Comparison of ENCODE assay signal across 8 mouse cellular contexts in genomic region chr8:95427594-95428535, GRCm38 (mm10). TPM values are rescaled to one million over a fixed set of nuclear protein-coding genes. Genes with fewer than 3 reads are reported as not detected.
DNase-seq lines count a peak whose midpoint lies in the region; ATAC-seq and TF ChIP-seq lines count a peak whose summit lies in the region.

No protein-coding gene starts in this region.

- ATAC-seq in forebrain, embryonic 15.5 days (replicated peaks), result peak; percentile 44
- peak; percentile 69 for ATAC-seq in lung, postnatal 0 days

- TF ChIP-seq CTCF in layer of hippocampus, adult 2 months (conservative IDR thresholded peaks at IDR 0.05), result peak; percentile 91
- TF ChIP-seq CTCF in lung, postnatal 0 days (IDR thresholded peaks at IDR 0.05), result peak; percentile 93

- H3K4me3 ChIP-seq in forebrain, embryonic 15.5 days, result no peak overlapping the region
- no peak overlapping the region for H3K4me3 ChIP-seq in layer of hippocampus, adult 2 months
- H3K4me3 ChIP-seq in lung, postnatal 0 days (ENCODE audit: low read depth, low read length), result no peak overlapping the region

- H3K4me2 ChIP-seq in forebrain, embryonic 15.5 days (replicated peaks), result peak overlapping the region; percentile 22
- peak overlapping the region; percentile 19 for H3K4me2 ChIP-seq in lung, postnatal 0 days (replicated peaks; ENCODE audit: low read depth, low read length)

- 16% methylated on average over 12 of the region's 12 CpGs for WGBS in forebrain, embryonic 15.5 days
- WGBS in lung, postnatal 0 days, result 12% methylated on average over 12 of the region's 12 CpGs

- no peaks in the 10 kb centered on the region for H3K27me3 ChIP-seq in forebrain, embryonic 15.5 days
- H3K27me3 ChIP-seq in lung, postnatal 0 days (replicated peaks; ENCODE audit: insufficient read depth, low read length), result no peaks in the 10 kb centered on the region

- peak overlapping the region; percentile 83 for H3K27ac ChIP-seq in forebrain, embryonic 15.5 days (replicated peaks)
- peak overlapping the region; percentile 66 for H3K27ac ChIP-seq in layer of hippocampus, adult 2 months
- peak overlapping the region; percentile 79 for H3K27ac ChIP-seq in lung, postnatal 0 days (ENCODE audit: low read length)

- no peak overlapping the region for H3K9ac ChIP-seq in forebrain, embryonic 15.5 days (replicated peaks)
- H3K9ac ChIP-seq in lung, postnatal 0 days (replicated peaks; ENCODE audit: low read depth), result no peak overlapping the region

- H3K9me3 ChIP-seq in forebrain, embryonic 15.5 days, result no peaks in the 10 kb centered on the region
- H3K9me3 ChIP-seq in lung, postnatal 0 days (ENCODE audit: low read length), result no peaks in the 10 kb centered on the region

- peaks cover 67% of the 10 kb centered on the region for H3K4me1 ChIP-seq in forebrain, embryonic 15.5 days
- H3K4me1 ChIP-seq in lung, postnatal 0 days (ENCODE audit: insufficient read depth, low read depth, low read length), result peaks cover 26% of the 10 kb centered on the region; the same call in 1 of the 2 replicates

- peak; percentile 74 for DNase-seq in Muller cell, postnatal 12 days (ENCODE audit: inconsistent ontology term)
- DNase-seq in c-Kit-positive CD71-positive TER-119-positive erythroid progenitor cells, embryonic 14.5 days (ENCODE audit: low spot score), result peak; percentile 74
- DNase-seq in heart, postnatal 36 days, result peak; percentile 80 to 83
- peak; percentile 48 to 56 for DNase-seq in layer of hippocampus, adult 2 months (ENCODE audit: low spot score in 2 of 2)
- peak; percentile 89 for DNase-seq in lung, postnatal 0 days (ENCODE audit: low spot score)
- peak; percentile 69 for DNase-seq in ovary, postnatal 36 days (ENCODE audit: low spot score)
- DNase-seq in thymus, postnatal 25 days, result peak; percentile 78

- peak; percentile 21 for TF ChIP-seq EP300 in lung, postnatal 0 days (IDR thresholded peaks at IDR 0.05)

- intact Hi-C loops in heart, postnatal 36 days (cut with DNase I), result loop anchor here (2.0 kb wide), 2 partner anchors 35 to 47 kb away; no protein-coding TSS in a partner anchor

- H3K36me3 ChIP-seq in forebrain, embryonic 15.5 days, result peaks cover 1% of the 10 kb centered on the region
- no peaks in the 10 kb centered on the region for H3K36me3 ChIP-seq in lung, postnatal 0 days (ENCODE audit: insufficient read depth, low read length)

RNA-seq across cellular contexts. Expression of gene Cfap20, which starts 6.8 kb away (rescaled TPM):
- 131 and 141 TPM in 2 replicates for polyA plus RNA-seq in forebrain, embryonic 15.5 days (2015; fragmentation: Nextera tagmentation; extraction: Ambion mirVana)
- total RNA-seq in heart, postnatal 36 days (2021), result 10 to 100 TPM; 24.2 to 25.9 TPM
- total RNA-seq in layer of hippocampus, adult 2 months (2021), result 10 to 100 TPM; 53.8 to 59.9 TPM
- polyA plus RNA-seq in lung, postnatal 0 days (2015; fragmentation: Nextera tagmentation; extraction: Ambion mirVana), result 126 and 138 TPM in 2 replicates
